Mouse (Mus musculus) MEL (cell line): ENCODE results near the gene Mms19. TPM values are rescaled to one million over a fixed set of nuclear protein-coding genes. Genes with fewer than 3 reads are reported as not detected.

Experiments used
- DNase-seq: peaks from one replicate; pipeline ENCODE4 v3.0.0; 2011; ENCODE audit warnings: low read depth, low spot score
- H3K27ac ChIP-seq: 2 replicates; pipeline ENCODE4 v1.5.1; 2012; ENCODE audit warnings: low read depth, mild to moderate bottlenecking, control low read depth, low read length, moderate library complexity; ENCODE audit not compliant: control insufficient read depth
- H3K27me3 ChIP-seq, 2 experiments: fragments of 150-350 bp in 1 of 2; sonication (generic) in 1 of 2; 2 replicates each; pipeline ENCODE4 v1.6.1; 2012; ENCODE audit warnings: low read length in 2 of 2, mild to moderate bottlenecking in 2 of 2, improper control_type of control experiment in 1 of 2, moderate library complexity in 1 of 2; ENCODE audit not compliant: insufficient read depth in 2 of 2, control insufficient read depth in 1 of 2
- H3K36me3 ChIP-seq, 2 experiments: 2 replicates each; pipeline ENCODE4 v1.6.1; 2012 to 2014; ENCODE audit warnings: low read length in 2 of 2, improper control_type of control experiment in 1 of 2, inconsistent platforms in 1 of 2, mild to moderate bottlenecking in 1 of 2; ENCODE audit not compliant: insufficient read depth in 2 of 2, control insufficient read depth in 1 of 2
- H3K4me1 ChIP-seq, 2 experiments: fragments of 150-350 bp in 1 of 2; sonication (generic) in 1 of 2; 2 replicates each; pipeline ENCODE4 v1.6.1; 2012; ENCODE audit warnings: low read length in 2 of 2, improper control_type of control experiment in 1 of 2, mild to moderate bottlenecking in 1 of 2; ENCODE audit not compliant: insufficient read depth in 2 of 2, control insufficient read depth in 1 of 2
- H3K4me3 ChIP-seq, 2 experiments: fragments of 150-350 bp in 1 of 2; sonication (generic) in 1 of 2; 2 replicates each; pipeline ENCODE4 v1.5.1; 2012; ENCODE audit warnings: low read depth in 2 of 2, low read length in 2 of 2, mild to moderate bottlenecking in 2 of 2, moderate library complexity in 2 of 2, control low read depth in 1 of 2, improper control_type of control experiment in 1 of 2; ENCODE audit not compliant: control insufficient read depth in 1 of 2, insufficient read depth in 1 of 2
- H3K79me2 ChIP-seq: 2 replicates; pipeline ENCODE4 v1.6.1; 2012; ENCODE audit warnings: mild to moderate bottlenecking, low read length, moderate library complexity; ENCODE audit not compliant: control insufficient read depth, poor library complexity, insufficient read depth
- H3K9ac ChIP-seq: 2 replicates; pipeline ENCODE4 v1.6.1; 2012; ENCODE audit warnings: low read depth, mild to moderate bottlenecking, control low read depth, low read length, moderate library complexity; ENCODE audit not compliant: control insufficient read depth, poor library complexity, severe bottlenecking
- H3K9me3 ChIP-seq: fragments of 150-350 bp; sonication (generic); replicated peaks from 2 replicates; pipeline ENCODE4 v1.6.1; 2012; ENCODE audit warnings: mild to moderate bottlenecking, low read length, improper control_type of control experiment, moderate library complexity; ENCODE audit not compliant: insufficient read depth
- CHD1 ChIP-seq: IDR thresholded peaks from 2 replicates; pipeline ENCODE4 v1.6.1; 2012; ENCODE audit warnings: low read depth, mild to moderate bottlenecking, inconsistent platforms, low read length, improper control_type of control experiment
- CTCF ChIP-seq, 3 experiments: IDR thresholded peaks in 2 of 3; conservative IDR thresholded peaks in 1 of 3; 2 replicates each; pipeline ENCODE4 v1.5.1; 2011 to 2012; ENCODE audit warnings: low read length in 3 of 3, low read depth in 2 of 3, mild to moderate bottlenecking in 2 of 3, improper control_type of control experiment in 1 of 3, inconsistent platforms in 1 of 3, mixed read lengths in 1 of 3, moderate library complexity in 1 of 3; ENCODE audit not compliant: control insufficient read depth in 1 of 3, insufficient read depth in 1 of 3, poor library complexity in 1 of 3, severe bottlenecking in 1 of 3
- EP300 ChIP-seq, 2 experiments: IDR thresholded peaks; 2 replicates each; pipeline ENCODE4 v1.6.1; 2011; ENCODE audit warnings: improper control_type of control experiment in 2 of 2, low read length in 2 of 2, low read depth in 1 of 2, mild to moderate bottlenecking in 1 of 2
- ETS1 ChIP-seq: IDR thresholded peaks from 2 replicates; pipeline ENCODE4 v1.6.1; 2012; ENCODE audit warnings: low read depth, mild to moderate bottlenecking, inconsistent platforms, low read length, improper control_type of control experiment, moderate library complexity
- JUND ChIP-seq: IDR thresholded peaks from 2 replicates; pipeline ENCODE4 v1.6.1; 2011; ENCODE audit warnings: low read depth, mild to moderate bottlenecking, improper control_type of control experiment, low read length
- MAZ ChIP-seq: IDR thresholded peaks from 2 replicates; pipeline ENCODE4 v1.6.1; 2012; ENCODE audit warnings: low read depth, mild to moderate bottlenecking, inconsistent platforms, low read length, improper control_type of control experiment
- MYB ChIP-seq: IDR thresholded peaks from 2 replicates; pipeline ENCODE4 v1.6.1; 2011; ENCODE audit warnings: mild to moderate bottlenecking, low read depth, low read length, improper control_type of control experiment
- NRF1 ChIP-seq: IDR thresholded peaks from 2 replicates; pipeline ENCODE4 v1.6.1; 2014; ENCODE audit warnings: low read depth, mild to moderate bottlenecking, inconsistent platforms, low read length, improper control_type of control experiment, moderate library complexity; ENCODE audit not compliant: poor library complexity, insufficient read depth, severe bottlenecking
- RAD21 ChIP-seq: IDR thresholded peaks from 2 replicates; pipeline ENCODE4 v1.6.1; 2011; ENCODE audit warnings: mild to moderate bottlenecking, low read depth, low read length, improper control_type of control experiment
- SIN3A ChIP-seq: IDR thresholded peaks from 2 replicates; pipeline ENCODE4 v1.6.1; 2012; ENCODE audit warnings: low read length, improper control_type of control experiment, inconsistent platforms
- SMC3 ChIP-seq: IDR thresholded peaks from 2 replicates; pipeline ENCODE4 v1.6.1; 2011; ENCODE audit warnings: low read depth, low read length, improper control_type of control experiment
- TBP ChIP-seq: IDR thresholded peaks from 2 replicates; pipeline ENCODE4 v1.8.0; 2011; ENCODE audit warnings: low read depth, low read length, improper control_type of control experiment
- TCF12 ChIP-seq: IDR thresholded peaks from 2 replicates; pipeline ENCODE4 v1.6.1; 2014; ENCODE audit warnings: low read depth, mild to moderate bottlenecking, inconsistent platforms, low read length, improper control_type of control experiment, moderate library complexity
- USF1 ChIP-seq: IDR thresholded peaks from 2 replicates; pipeline ENCODE4 v1.6.1; 2014; ENCODE audit warnings: low read depth, mild to moderate bottlenecking, inconsistent platforms, low read length, improper control_type of control experiment, moderate library complexity
- USF2 ChIP-seq, 2 experiments: IDR thresholded peaks; 2 replicates each; pipeline ENCODE4 v1.6.1; 2011 to 2012; ENCODE audit warnings: improper control_type of control experiment in 2 of 2, low read length in 2 of 2, borderline replicate concordance in 1 of 2, inconsistent platforms in 1 of 2, low read depth in 1 of 2, mild to moderate bottlenecking in 1 of 2; ENCODE audit not compliant: insufficient read depth in 1 of 2
- ZC3H11A ChIP-seq: IDR thresholded peaks from 2 replicates; pipeline ENCODE4 v1.6.1; 2012; ENCODE audit warnings: low read depth, mild to moderate bottlenecking, inconsistent platforms, low read length, improper control_type of control experiment
- ZNF384 ChIP-seq: IDR thresholded peaks from 2 replicates; pipeline ENCODE4 v1.6.1; 2012; ENCODE audit warnings: low read depth, mild to moderate bottlenecking, inconsistent platforms, low read length, improper control_type of control experiment
- polyA plus RNA-seq, 2 experiments: library from polyadenylated mRNA; stranded (reverse) in 1 of 2; unstranded in 1 of 2; fragments of >175 nt in 1 of 2; fragments of >200 nt in 1 of 2; gene quantifications; 2 replicates each; pipeline versions ENCODE4 v1.2.1 to v1.2.4; 2012; ENCODE audit warnings: low replicate concordance in 2 of 2, low read depth in 1 of 2; ENCODE audit not compliant: insufficient read length in 2 of 2, insufficient read depth in 1 of 2, missing spikeins in 1 of 2
- total RNA-seq: library from RNA; depleted of rRNA; stranded (reverse); fragments of 300-350 nt; gene quantifications from 2 replicates; pipeline ENCODE4 v1.2.3, GENCODE M21; 2012

Mms19 gene
- total and polyA plus RNA-seq, 3 experiments: 25.6 to 88.6 TPM; not detected in 1

DNA sequence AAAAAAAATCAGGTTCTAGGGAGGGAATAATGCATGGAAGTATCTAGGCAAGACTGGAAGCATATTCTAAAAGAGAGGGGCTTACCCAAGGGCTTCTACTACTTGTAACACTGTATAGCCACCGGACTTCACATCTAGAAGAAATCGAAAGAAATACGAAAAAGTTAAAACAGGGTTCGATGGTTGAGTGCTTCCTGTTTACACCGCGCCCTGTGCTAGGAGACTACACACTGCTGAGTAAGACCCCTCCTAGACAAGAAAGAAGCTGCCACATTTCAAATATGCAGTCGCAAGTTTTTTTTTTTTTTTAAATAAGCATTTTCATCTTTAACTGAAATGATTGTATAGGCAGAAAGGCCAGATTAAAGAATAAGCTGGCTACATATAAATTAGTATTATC is 11.3 kb downstream of the Mms19 start:
- TF ChIP-seq CHD1 (no peak), ETS1 (no peak), NRF1 (no peak), SMC3 (no peak), MAZ (no peak), JUND (no peak), TBP (no peak)
- Histone ChIP-seq H3K9me3 (no peaks in the 10 kb centered on the region), H3K4me1 (no peaks in the 10 kb centered on the region; a peak in 1 of 4 replicates), H3K79me2 (peaks cover 10% of the 10 kb centered on the region), H3K27me3 (no peaks in the 10 kb centered on the region), H3K9ac (no peak overlapping the region), H3K4me3 (no peak overlapping the region), H3K27ac (no peak overlapping the region), H3K36me3 (peaks cover 0 to 28% of the 10 kb centered on the region in 2 experiments; a peak in 2 of 4 replicates)
- DNase-seq: no peak

DNA sequence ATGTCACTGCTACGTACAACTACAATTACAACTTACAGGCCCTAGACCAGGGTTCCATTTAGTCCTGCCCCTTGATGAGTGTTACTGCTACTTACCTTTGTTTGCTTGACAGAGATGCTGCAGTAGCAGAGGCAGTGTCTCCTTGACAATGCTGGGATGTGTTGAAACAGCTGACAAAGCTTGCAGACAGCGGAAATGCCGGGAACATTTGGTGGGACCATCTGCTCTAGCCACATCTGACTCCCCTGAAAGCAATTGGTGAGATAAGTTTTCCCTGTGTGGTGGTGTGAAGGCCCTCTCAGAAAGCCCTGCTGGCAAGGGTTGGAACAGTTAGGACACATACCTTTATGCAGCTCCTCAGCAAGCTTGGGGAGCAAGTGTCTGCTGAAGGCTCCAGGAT is 27.4 kb downstream of the Mms19 start:
- no peak overlapping the region for H3K4me3 ChIP-seq
- peaks cover 0 to 17% of the 10 kb centered on the region in 2 experiments; a peak in 2 of 4 replicates for H3K36me3 ChIP-seq
- TF ChIP-seq MYB (no peak), SMC3 (no peak)
- H3K9me3 ChIP-seq: no peaks in the 10 kb centered on the region
- no peak for DNase-seq
- H3K79me2 ChIP-seq: no peaks in the 10 kb centered on the region
- H3K9ac ChIP-seq: no peak overlapping the region
- H3K4me1 ChIP-seq: no peaks in the 10 kb centered on the region
- H3K27me3 ChIP-seq: no peaks in the 10 kb centered on the region
- H3K27ac ChIP-seq: no peak overlapping the region

DNA sequence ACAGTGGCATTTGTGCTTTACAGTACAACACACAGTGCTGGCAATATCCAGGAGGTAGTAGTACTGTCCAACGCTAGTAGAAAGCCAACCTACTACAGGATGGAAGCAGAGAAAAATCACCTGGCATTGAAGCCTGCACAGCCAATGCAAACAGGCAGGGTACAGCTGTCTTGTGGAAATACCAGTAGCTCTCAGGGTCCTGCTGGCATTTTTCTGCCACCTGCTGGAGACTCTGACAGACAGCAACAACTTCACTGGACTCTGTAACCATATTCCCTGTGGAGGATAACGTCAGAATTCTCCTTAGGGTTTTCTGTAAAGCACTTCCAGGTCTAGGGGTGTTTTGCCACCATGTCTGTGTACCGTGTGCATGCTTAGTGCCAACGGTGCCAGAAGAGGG is 28.7 kb downstream of the Mms19 start:
- Histone ChIP-seq H3K79me2 (no peaks in the 10 kb centered on the region), H3K36me3 (peaks cover 0 to 23% of the 10 kb centered on the region in 2 experiments; a peak in 2 of 4 replicates), H3K4me3 (no peak overlapping the region), H3K27ac (no peak overlapping the region), H3K9me3 (no peaks in the 10 kb centered on the region), H3K4me1 (no peaks in the 10 kb centered on the region), H3K9ac (no peak overlapping the region), H3K27me3 (no peaks in the 10 kb centered on the region)
- TF ChIP-seq RAD21 (peak; percentile 67), USF2 (IDR thresholded peaks at IDR 0.05; ENCODE audit: borderline replicate concordance in 1 of 2, insufficient read depth in 1 of 2, low read depth in 1 of 2, low read length in 2 of 2) (no peak), CHD1 (no peak), SMC3 (peak; percentile 75), TCF12 (no peak), USF1 (no peak), CTCF (IDR thresholded peaks at IDR 0.05 in 2 of 3, conservative IDR thresholded peaks at IDR 0.05 in 1 of 3; ENCODE audit: control insufficient read depth in 1 of 3, insufficient read depth in 1 of 3, low read depth in 2 of 3, low read length in 3 of 3, poor library complexity in 1 of 3, severe bottlenecking in 1 of 3) (peak; percentile 52 to 78 (median 60)), SIN3A (0 out of 2 replicates have a peak, but pooled peaks have one; percentile 21), EP300 (IDR thresholded peaks at IDR 0.05; ENCODE audit: low read depth in 1 of 2, low read length in 2 of 2) (no peak), ZC3H11A (peak; percentile 34; the same call in 1 of the 2 replicates), ZNF384 (no peak)
- DNase-seq: peak; percentile 54
